Mouse (Mus musculus) kidney, adult 2 months (tissue): ENCODE measurements around the gene Helz.

Source experiments
- CTCF ChIP-seq: fragments of 200-500 bp; conservative IDR thresholded peaks from 2 replicates; pipeline ENCODE4 v1.5.1; 2011; ENCODE audit warnings: low read depth, mild to moderate bottlenecking, control low read depth, low read length, moderate library complexity, mixed read lengths; ENCODE audit not compliant: insufficient read depth, insufficient read length
- POLR2A ChIP-seq: fragments of 200-500 bp; IDR thresholded peaks from one replicate; pipeline ENCODE4 v1.6.1; 2011; ENCODE audit warnings: low read depth, low read length, control low read depth

GRCm38 (mm10) chr11:107506260-107506659 is 41.5 kb upstream of the Helz start:
- TF ChIP-seq CTCF (peak; percentile 52), POLR2A (no peak)
